Mouse (Mus musculus) retina, postnatal 1 day (tissue): ENCODE results near the gene Kazn.

Source experiments
- DNase-seq: peaks from one replicate; pipeline ENCODE4 v3.0.0-alpha.2; 2012

Gene Kazn

DNA sequence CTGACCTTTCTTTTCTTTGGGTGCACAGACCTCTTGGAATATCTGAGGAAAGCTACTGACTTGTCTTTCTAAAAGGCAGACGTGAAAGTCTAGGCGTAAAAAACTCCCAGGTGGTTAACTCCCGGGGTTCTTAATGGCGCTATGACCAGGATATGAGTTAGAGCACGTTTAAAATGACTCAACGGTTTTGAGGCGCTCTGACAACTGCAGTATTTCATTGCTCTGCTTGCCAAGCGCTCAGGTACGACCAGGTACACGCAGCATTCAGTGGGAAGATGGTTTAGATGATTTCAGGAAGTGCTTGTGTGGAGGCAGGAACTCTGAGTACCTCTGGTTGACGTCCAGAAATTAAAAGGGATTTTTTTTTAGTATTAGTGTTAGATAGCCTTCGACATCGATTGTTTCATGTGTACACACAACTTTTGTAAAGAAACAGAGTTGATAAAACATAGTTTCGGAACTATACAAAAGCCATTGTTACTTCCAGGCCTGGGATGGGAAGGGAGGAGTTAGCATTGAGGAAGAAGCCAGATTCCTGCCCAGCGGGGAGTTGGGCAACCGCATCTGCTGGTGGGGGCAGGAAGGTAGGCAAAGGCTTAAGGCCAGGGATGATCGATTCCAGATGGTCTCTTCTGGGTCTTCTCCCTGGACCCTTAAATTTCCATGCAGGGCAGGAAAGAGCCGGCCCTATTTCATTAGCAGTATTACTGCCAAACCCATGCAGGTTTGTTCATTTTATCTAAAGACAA lies 167.8 kb downstream of the Kazn start:
- DNase-seq, result no peak

- DNase-seq, result no peak
These were observed 168.4 kb downstream of the Kazn start for GRCm38 (mm10) chr4:142070840-142071239.

DNA sequence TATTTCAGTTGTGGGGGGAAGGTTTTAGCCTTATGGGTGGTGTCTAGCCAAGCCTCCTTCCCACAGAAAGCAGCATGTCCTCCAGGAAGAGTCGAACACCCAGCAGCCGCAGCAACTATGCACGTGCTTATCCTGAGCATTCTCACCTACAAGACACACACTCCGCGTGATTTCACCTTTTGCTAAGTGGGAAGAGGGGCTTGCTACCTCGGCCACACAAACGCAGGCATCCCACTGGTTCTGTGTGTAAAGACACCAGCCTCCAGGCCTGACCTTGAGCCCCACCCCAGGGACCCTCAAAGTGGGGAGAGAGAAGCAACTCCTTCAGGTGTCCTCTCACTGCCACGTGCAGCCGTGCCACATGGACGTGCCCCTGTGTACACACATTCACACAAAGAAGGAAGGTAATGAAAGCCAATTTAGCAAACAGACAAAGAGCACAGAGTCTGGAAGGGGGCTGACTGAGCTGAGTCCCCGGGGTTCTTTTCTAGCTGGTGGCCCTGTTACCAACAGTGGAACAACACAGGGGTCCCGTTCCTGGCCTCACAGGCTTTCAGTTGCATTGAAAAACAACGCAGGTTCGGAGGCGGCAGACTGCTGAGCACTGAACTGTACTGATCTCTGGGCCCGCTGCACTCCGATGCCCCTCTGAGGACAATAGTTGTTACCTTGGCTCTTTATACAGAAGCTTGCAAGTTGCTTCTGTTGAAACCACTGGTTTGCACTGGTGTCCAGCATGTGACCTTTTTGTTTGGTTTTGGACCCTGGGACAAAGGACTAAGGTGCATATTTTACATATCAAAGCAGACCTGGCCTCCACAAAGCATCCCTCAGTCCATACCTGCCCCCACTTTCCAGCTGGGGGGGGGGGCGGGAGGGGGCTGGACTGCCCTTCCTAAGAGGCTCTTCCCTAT lies 170.0 kb downstream of the Kazn start:
- no peak for DNase-seq

GRCm38 (mm10) chr4:142066576-142066975 lies 172.6 kb downstream of the Kazn start:
- no peak for DNase-seq

DNA sequence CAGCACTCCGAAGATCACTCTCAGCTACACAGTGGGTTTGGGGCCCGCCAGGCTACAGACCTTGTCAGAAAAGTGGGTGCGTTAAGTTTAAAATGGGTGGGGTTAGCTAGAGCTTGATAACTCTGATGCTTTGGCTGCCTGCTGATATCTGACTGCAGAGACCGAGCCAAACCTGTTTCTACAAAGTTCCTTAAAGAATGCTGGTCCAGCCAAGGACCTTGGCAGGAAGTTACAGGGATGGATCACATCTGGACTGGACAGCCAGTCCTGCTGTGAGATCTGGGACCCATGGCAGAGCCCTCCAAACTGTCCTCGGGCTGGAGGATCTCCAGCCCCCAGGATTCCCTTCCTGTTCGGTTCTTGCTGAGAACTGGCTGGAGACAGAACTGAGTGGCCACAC lies 173.4 kb downstream of the Kazn start:
- DNase-seq, result no peak

DNA sequence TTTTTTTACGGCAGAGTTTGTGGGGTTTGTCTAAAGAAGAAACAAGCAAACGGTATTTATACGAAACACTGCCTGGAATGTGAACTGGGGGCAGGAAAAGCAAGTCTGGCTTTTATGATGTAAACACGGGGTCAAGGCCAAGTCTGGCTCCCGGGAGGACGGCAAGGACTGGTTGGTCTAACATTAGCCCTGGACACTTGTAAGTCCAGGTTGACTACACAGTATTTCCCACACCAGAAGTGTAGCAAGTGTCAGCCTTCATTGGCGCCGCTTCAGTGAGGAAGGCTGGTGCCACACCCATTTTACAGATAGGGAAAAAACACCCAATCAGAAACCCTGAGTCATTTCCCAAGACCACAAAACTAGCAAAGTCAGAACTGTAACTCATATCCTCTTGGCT lies 173.9 kb downstream of the Kazn start:
- no peak for DNase-seq

DNA sequence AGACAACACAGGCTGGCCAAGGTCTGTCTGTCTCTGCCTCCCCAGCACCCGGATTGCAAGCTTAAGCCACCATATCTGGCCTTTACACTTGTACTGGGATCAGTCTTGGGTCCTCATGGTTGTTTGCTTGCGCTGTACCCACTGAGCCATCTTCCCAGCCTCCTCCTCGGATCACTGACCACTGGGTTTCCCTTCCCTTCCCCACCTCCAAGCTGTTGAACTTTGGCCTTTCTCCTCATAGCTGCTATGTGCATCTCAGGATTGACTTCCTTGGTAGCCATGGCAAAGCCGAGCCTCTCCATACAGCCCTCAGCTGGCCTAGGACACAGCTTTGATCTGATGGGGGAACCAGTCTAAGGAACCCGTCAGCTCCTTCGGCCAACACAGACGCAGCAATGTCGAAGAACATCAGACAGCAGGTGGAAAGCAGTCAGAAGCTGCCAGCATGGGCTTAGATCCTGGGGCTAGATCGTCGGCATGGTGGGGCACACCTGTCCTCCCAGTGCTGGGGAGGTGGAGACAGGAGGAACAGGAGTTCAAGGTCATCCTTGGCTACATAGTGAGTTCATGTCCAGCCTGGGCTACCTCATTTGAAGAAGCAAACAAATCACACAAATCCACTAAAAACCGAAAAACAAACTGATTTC lies 174.5 kb downstream of the Kazn start:
- DNase-seq, result no peak

GRCm38 (mm10) chr4:142063057-142063534 lies 176.1 kb downstream of the Kazn start:
- no peak for DNase-seq

GRCm38 (mm10) chr4:142061485-142062240 lies 177.5 kb downstream of the Kazn start:
- no peak for DNase-seq

DNA sequence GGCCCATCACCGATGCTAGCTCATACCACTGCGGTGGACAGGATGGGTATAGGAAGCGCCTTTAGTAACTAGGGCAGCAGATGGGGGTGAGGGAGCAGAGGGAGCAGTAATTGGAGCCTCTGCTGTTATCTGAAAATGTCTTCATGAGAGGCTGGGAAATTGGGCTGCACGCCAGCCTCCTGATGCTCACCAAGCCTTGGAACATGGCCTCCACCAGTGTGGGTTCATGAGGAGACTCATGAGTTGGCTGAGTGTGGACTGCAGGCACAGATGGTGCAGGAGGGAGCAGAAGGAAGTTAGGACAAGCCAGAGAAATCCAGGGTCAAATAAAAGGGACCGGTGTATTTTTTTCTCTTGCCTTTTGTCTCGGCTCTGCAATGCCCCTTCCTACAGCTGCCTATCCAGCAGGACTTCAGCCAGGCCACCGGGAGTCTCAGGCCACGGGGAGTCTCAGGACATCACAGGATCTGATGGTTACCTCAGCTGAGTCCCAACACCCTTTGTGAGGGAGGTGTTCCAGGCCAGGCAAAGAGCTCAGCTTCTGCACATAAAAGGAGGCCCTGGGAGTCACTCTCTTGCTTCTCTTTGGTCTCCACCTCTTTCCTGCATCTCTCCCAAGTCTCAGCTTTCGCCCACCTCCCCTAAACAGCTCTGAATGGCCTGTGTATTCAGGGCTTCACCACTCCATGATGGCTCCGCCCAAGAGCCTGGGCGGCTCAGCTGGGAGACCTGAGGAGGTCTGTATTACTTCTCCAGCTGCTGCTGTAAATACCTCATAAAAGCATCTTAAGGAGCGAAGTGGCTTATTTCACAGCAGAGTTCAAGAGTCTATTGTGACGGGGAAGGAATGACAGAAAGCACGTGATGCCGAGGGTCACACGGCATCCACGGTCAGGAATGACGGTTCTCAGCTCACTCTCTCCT lies 178.5 kb downstream of the Kazn start:
- peak; percentile 35 for DNase-seq

GRCm38 (mm10) chr4:142059841-142060193 lies 179.4 kb downstream of the Kazn start:
- DNase-seq, result no peak

- DNase-seq, result no peak
These were observed 179.9 kb downstream of the Kazn start for GRCm38 (mm10) chr4:142059113-142059840.

DNA sequence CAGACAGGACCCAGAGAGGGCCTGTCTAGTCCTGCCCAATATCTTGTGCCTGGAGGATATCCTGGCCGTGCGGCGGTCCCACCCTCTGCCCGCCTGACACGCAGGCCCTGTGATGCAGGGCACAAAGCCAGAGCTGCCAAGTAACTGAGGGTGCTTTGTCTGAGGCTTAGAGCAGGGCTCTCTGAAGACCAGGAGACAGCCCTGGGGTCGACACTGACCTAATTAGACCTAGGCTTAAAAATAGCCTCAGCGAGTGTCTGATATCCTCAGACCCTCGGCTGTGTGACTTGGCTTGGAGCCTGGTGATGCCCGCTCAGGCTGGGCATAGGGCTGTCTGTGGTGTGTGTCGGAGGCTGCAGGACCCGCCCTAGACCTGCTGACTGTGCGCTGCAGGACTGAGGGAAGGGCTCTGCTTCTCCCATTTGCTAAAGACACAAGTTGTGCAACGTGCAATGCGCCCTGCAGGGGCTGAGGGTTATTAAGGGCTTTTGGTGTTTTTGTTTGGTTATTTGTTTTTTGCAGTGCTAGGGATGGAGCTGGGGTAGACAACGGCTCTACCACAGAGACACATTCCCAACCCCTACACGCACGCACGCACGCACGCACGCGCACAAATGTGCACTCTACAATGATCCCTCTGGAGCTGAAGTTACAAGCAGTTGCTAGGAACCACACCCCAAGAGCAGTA lies 181.5 kb downstream of the Kazn start:
- DNase-seq, result peak; percentile 81

DNA sequence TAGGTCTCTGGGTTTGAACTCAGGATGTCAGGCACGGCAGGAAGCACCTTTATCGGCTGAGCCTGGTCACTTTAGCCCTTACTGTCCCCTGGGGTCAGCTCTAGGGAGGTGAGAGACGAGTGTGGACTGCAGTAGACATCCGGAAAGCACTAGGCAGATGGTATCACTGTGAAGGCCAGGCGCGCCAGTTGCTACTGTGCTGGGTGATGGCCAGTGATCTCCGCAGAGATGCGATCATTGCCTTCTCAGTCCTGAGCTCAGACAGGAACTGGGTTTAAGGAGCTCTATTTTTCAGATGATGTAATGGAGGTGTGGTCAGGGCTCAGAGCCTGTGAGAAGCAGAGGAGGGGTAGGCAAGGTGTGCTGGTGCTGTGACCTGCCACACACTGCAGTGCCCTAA lies 183.6 kb downstream of the Kazn start:
- DNase-seq, result no peak

- peak; percentile 29 for DNase-seq
These were observed 184.6 kb downstream of the Kazn start for GRCm38 (mm10) chr4:142054580-142054979.

DNA sequence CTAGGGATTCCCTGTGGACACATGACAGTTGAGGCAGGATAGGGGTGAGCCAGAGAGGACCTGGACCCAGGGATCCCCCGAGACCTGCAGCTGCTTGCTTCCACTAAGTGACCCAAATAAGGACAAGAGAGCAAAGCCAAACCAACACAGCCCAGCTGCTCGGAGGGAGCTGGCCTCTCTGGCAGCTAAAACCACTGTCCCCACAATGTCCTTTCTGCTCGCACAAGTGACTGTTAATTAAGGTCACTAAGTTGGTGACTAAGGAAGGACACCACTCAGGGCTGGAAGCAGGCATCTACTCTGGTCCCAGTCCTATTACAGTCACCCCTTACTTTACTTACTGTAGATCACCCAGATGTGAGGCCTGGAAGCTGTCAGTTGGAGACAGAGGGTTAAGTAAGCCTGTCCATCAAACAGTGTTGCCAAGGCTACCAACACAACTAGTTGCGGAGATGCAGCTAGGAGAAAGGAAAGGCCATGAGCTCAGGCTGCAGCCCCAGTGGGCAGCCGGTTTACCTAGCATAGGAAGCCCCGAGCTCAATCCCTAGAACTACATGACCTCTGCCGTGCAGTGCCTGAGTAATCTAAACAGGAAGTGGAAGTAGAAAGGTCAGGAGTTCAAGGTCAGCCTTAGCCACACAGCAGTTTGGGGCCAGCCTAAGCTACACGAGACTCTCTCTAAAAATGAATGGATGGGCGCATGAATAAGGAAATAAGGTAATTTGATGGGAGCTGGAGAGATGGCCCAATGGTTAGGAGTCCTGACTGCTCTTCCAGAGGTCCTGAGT lies 185.3 kb downstream of the Kazn start:
- DNase-seq, result peak; percentile 39

GRCm38 (mm10) chr4:142053261-142053660 lies 185.9 kb downstream of the Kazn start:
- DNase-seq, result no peak

DNA sequence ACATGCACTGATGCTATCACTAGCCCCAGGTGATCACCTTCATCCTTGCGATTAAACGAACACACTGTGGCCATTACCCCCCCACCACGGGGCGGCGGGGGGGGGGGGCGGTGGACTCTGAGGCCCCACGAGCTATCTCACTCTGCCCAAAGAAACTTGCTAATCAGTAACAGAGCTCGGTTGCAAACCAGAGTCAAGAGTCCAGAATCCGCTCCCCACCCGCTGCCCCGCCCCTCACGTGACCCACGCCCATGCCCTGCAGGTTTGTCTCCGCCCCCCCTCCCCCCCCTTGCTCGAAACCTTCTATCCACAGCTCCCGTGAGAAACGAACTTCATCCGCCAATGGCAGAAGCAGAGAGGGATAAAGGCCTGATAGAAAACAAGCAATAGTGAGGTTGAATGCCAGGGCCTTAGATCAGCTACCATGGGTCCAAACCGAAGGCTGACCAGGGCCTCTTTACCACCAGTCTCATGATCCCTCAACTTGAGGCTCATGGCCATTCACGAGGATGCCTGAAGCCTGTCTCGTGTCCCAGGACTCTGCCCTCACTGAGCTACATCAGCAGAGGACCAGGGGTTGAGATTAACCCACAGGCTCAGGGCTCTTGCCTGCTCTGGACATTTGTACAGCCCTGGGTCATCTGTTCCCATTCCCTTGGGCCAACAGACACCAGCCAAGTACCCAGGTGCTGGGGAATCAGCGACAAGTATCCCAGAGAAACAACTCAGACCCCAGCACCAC lies 186.6 kb downstream of the Kazn start:
- DNase-seq, result no peak
